Mouse (Mus musculus) testis, postnatal 14 days (tissue): ENCODE results near the gene Stat2.
A peak's percentile ranks its signal among the peaks of the same experiment; 100 is the strongest.

Experiments
- DNase-seq: peaks from one replicate; pipeline ENCODE4 v3.0.0; 2021; ENCODE audit warnings: low spot score

The Stat2 gene

GRCm38 (mm10) chr10:128270287-128270841, at the start of gene Stat2:
Gene Stat2, plus strand, starts transcription at chr10:128270559.
- peak; percentile 95 for DNase-seq

- no peak for DNase-seq
Measured at GRCm38 (mm10) chr10:128221533-128222286, 48.6 kb upstream of the Stat2 start.

- no peak for DNase-seq
Measured at GRCm38 (mm10) chr10:128225064-128225463, 45.3 kb upstream of the Stat2 start.

GRCm38 (mm10) chr10:128225538-128225937, 44.8 kb upstream of the Stat2 start, which contains the start of gene Mip:
Gene Mip, plus strand, starts transcription at chr10:128225838.
- DNase-seq = no peak

GRCm38 (mm10) chr10:128227592-128227991, 42.8 kb upstream of the Stat2 start:
- no peak for DNase-seq

- no peak for DNase-seq
Measured at GRCm38 (mm10) chr10:128228009-128228408, 42.4 kb upstream of the Stat2 start.

- DNase-seq = no peak
Measured at GRCm38 (mm10) chr10:128230582-128230981, 39.8 kb upstream of the Stat2 start.

- no peak for DNase-seq
Measured at GRCm38 (mm10) chr10:128231146-128231545, 39.2 kb upstream of the Stat2 start.

- DNase-seq = peak; percentile 85
Measured at GRCm38 (mm10) chr10:128231697-128232419, 38.5 kb upstream of the Stat2 start, which contains the start of gene Timeless. Gene Timeless, plus strand, starts transcription at chr10:128232065.

- peak; percentile 57 for DNase-seq
Measured at GRCm38 (mm10) chr10:128232420-128232985, 37.9 kb upstream of the Stat2 start.

- no peak for DNase-seq
Measured at GRCm38 (mm10) chr10:128236321-128236720, 34.0 kb upstream of the Stat2 start.

GRCm38 (mm10) chr10:128237807-128238480, 32.4 kb upstream of the Stat2 start:
- no peak for DNase-seq

- DNase-seq = no peak
Measured at GRCm38 (mm10) chr10:128239140-128239539, 31.2 kb upstream of the Stat2 start.

- no peak for DNase-seq
Measured at GRCm38 (mm10) chr10:128240131-128240530, 30.2 kb upstream of the Stat2 start.

GRCm38 (mm10) chr10:128243252-128243651, 27.1 kb upstream of the Stat2 start:
- DNase-seq = no peak

- DNase-seq = no peak
Measured at GRCm38 (mm10) chr10:128244121-128244520, 26.2 kb upstream of the Stat2 start.

GRCm38 (mm10) chr10:128247020-128247732, 23.2 kb upstream of the Stat2 start:
- no peak for DNase-seq

GRCm38 (mm10) chr10:128250565-128250964, 19.8 kb upstream of the Stat2 start:
- no peak for DNase-seq

GRCm38 (mm10) chr10:128253677-128254255, 16.6 kb upstream of the Stat2 start, which contains the start of gene Apon:
Gene Apon, plus strand, starts transcription at chr10:128254096.
- DNase-seq = no peak

GRCm38 (mm10) chr10:128255925-128256324, 14.4 kb upstream of the Stat2 start:
- no peak for DNase-seq

- DNase-seq = no peak
Measured at GRCm38 (mm10) chr10:128256328-128256727, 14.0 kb upstream of the Stat2 start.
